Mouse (Mus musculus): Measurements from ENCODE around the gene Srpk2.
"Not testable (repeated sequence)": the region's sequence is repeated elsewhere in the genome, so short reads cannot be mapped to it uniquely, and the experiment has no call there.

Srpk2 gene

GRCm38 (mm10) chr5:23615586-23616269 is 68.7 kb downstream of the Srpk2 start:
- no peak for DNase-seq (ENCODE audit: low read depth, low spot score)

- no peak for DNase-seq (ENCODE audit: low read depth, low spot score)
These were observed 71.6 kb downstream of the Srpk2 start for GRCm38 (mm10) chr5:23612856-23613255.

GRCm38 (mm10) chr5:23604036-23604705 is 80.2 kb downstream of the Srpk2 start:
- no peak for DNase-seq (ENCODE audit: low read depth, low spot score)

GRCm38 (mm10) chr5:23599750-23600537 is 84.5 kb downstream of the Srpk2 start:
- no peak for DNase-seq (ENCODE audit: low read depth, low spot score)

GRCm38 (mm10) chr5:23599171-23599570 is 85.2 kb downstream of the Srpk2 start:
- DNase-seq (ENCODE audit: low read depth, low spot score): no peak

GRCm38 (mm10) chr5:23598491-23598890 is 85.9 kb downstream of the Srpk2 start:
- DNase-seq (ENCODE audit: low read depth, low spot score): peak; percentile 43

- DNase-seq (ENCODE audit: low read depth, low spot score): no peak
These were observed 86.4 kb downstream of the Srpk2 start for GRCm38 (mm10) chr5:23597999-23598398.

GRCm38 (mm10) chr5:23597260-23597864 is 87.1 kb downstream of the Srpk2 start:
- DNase-seq (ENCODE audit: low read depth, low spot score): no peak

GRCm38 (mm10) chr5:23596326-23596965 is 88.0 kb downstream of the Srpk2 start:
- no peak for DNase-seq (ENCODE audit: low read depth, low spot score)

GRCm38 (mm10) chr5:23590298-23590697 is 94.1 kb downstream of the Srpk2 start:
- not testable (repeated sequence) for DNase-seq (ENCODE audit: low read depth, low spot score)

- peak; percentile 38 for DNase-seq (ENCODE audit: low read depth, low spot score)
These were observed 96.8 kb downstream of the Srpk2 start for GRCm38 (mm10) chr5:23587614-23588013.

- DNase-seq (ENCODE audit: low read depth, low spot score): peak; percentile 18
These were observed 97.6 kb downstream of the Srpk2 start for GRCm38 (mm10) chr5:23586531-23587453.

- DNase-seq (ENCODE audit: low read depth, low spot score): no peak
These were observed 102.8 kb downstream of the Srpk2 start for GRCm38 (mm10) chr5:23581484-23582060.

GRCm38 (mm10) chr5:23579120-23579880 is 105.1 kb downstream of the Srpk2 start:
- DNase-seq (ENCODE audit: low read depth, low spot score): no peak

GRCm38 (mm10) chr5:23578322-23578957 is 106.0 kb downstream of the Srpk2 start:
- DNase-seq (ENCODE audit: low read depth, low spot score): no peak

GRCm38 (mm10) chr5:23577847-23578246 is 106.6 kb downstream of the Srpk2 start:
- no peak for DNase-seq (ENCODE audit: low read depth, low spot score)

GRCm38 (mm10) chr5:23576336-23577094 is 107.9 kb downstream of the Srpk2 start:
- DNase-seq (ENCODE audit: low read depth, low spot score): no peak

- DNase-seq (ENCODE audit: low read depth, low spot score): no peak
These were observed 110.5 kb downstream of the Srpk2 start for GRCm38 (mm10) chr5:23573942-23574341.

Measured in skeletal muscle tissue, adult 2 months (tissue).